Mouse (Mus musculus): ENCODE results near the gene Fam8a1. TPM values are rescaled to one million over a fixed set of nuclear protein-coding genes. Genes with fewer than 3 reads are reported as not detected.

Gene Fam8a1
- polyA plus RNA-seq, 1 experiment from 2014 or later: 8.4 TPM

GRCm38 (mm10) chr13:46690559-46691241 lies 21.4 kb downstream of the Fam8a1 start:
- ATAC-seq (ENCODE audit: low FRiP score) (no peak), DNase-seq (ENCODE audit: low spot score) (no peak)
- WGBS: 91% methylated on average over 4 of the region's 4 CpGs
- no peak overlapping the region for H3K9ac ChIP-seq (ENCODE audit: low read depth, low read length)
- no peaks in the 10 kb centered on the region for H3K9me3 ChIP-seq (ENCODE audit: control insufficient read depth, low read length)
- H3K4me3 ChIP-seq (ENCODE audit: low read depth, low read length): no peak overlapping the region
- H3K27me3 ChIP-seq (ENCODE audit: control insufficient read depth, insufficient read depth, low read length): no peaks in the 10 kb centered on the region
- H3K4me1 ChIP-seq (replicated peaks; ENCODE audit: control insufficient read depth, insufficient read depth, low read length): no peaks in the 10 kb centered on the region
- H3K36me3 ChIP-seq (ENCODE audit: control insufficient read depth, insufficient read depth, low read length): peaks cover 3% of the 10 kb centered on the region; the same call in 1 of the 2 replicates
- H3K4me2 ChIP-seq (replicated peaks; ENCODE audit: low read depth, low read length): no peak overlapping the region
- H3K27ac ChIP-seq (ENCODE audit: low read depth, low read length): no peak overlapping the region

- Histone ChIP-seq H3K27me3 (ENCODE audit: control insufficient read depth, insufficient read depth, low read length) (no peaks in the 10 kb centered on the region), H3K27ac (ENCODE audit: low read depth, low read length) (no peak overlapping the region), H3K9ac (ENCODE audit: low read depth, low read length) (no peak overlapping the region), H3K36me3 (ENCODE audit: control insufficient read depth, insufficient read depth, low read length) (peaks cover 5% of the 10 kb centered on the region; the same call in 1 of the 2 replicates), H3K4me1 (replicated peaks; ENCODE audit: control insufficient read depth, insufficient read depth, low read length) (no peaks in the 10 kb centered on the region), H3K4me3 (ENCODE audit: low read depth, low read length) (no peak overlapping the region), H3K9me3 (ENCODE audit: control insufficient read depth, low read length) (no peaks in the 10 kb centered on the region), H3K4me2 (replicated peaks; ENCODE audit: low read depth, low read length) (no peak overlapping the region)
- no peak for DNase-seq (ENCODE audit: low spot score)
- ATAC-seq (ENCODE audit: low FRiP score): no peak
- WGBS: 85% methylated on average over 1 of the region's 1 CpGs
These were observed 26.1 kb downstream of the Fam8a1 start for GRCm38 (mm10) chr13:46695296-46695908.

- Histone ChIP-seq H3K4me1 (replicated peaks; ENCODE audit: control insufficient read depth, insufficient read depth, low read length) (no peaks in the 10 kb centered on the region), H3K9ac (ENCODE audit: low read depth, low read length) (no peak overlapping the region), H3K36me3 (ENCODE audit: control insufficient read depth, insufficient read depth, low read length) (peaks cover 5% of the 10 kb centered on the region; the same call in 1 of the 2 replicates), H3K4me3 (ENCODE audit: low read depth, low read length) (no peak overlapping the region), H3K27ac (ENCODE audit: low read depth, low read length) (no peak overlapping the region), H3K4me2 (replicated peaks; ENCODE audit: low read depth, low read length) (no peak overlapping the region), H3K27me3 (ENCODE audit: control insufficient read depth, insufficient read depth, low read length) (no peaks in the 10 kb centered on the region), H3K9me3 (ENCODE audit: control insufficient read depth, low read length) (no peaks in the 10 kb centered on the region)
- DNase-seq (ENCODE audit: low spot score): no peak
- no peak for ATAC-seq (ENCODE audit: low FRiP score)
- 100% methylated on average over 1 of the region's 1 CpGs for whole genome bisulfite sequencing
These were observed 26.6 kb downstream of the Fam8a1 start for GRCm38 (mm10) chr13:46695932-46696331.

GRCm38 (mm10) chr13:46696788-46697187 lies 27.5 kb downstream of the Fam8a1 start:
- Histone ChIP-seq H3K9ac (ENCODE audit: low read depth, low read length) (no peak overlapping the region), H3K4me2 (replicated peaks; ENCODE audit: low read depth, low read length) (no peak overlapping the region), H3K9me3 (ENCODE audit: control insufficient read depth, low read length) (no peaks in the 10 kb centered on the region), H3K4me3 (ENCODE audit: low read depth, low read length) (no peak overlapping the region), H3K4me1 (replicated peaks; ENCODE audit: control insufficient read depth, insufficient read depth, low read length) (no peaks in the 10 kb centered on the region), H3K36me3 (ENCODE audit: control insufficient read depth, insufficient read depth, low read length) (peaks cover 5% of the 10 kb centered on the region; the same call in 1 of the 2 replicates), H3K27me3 (ENCODE audit: control insufficient read depth, insufficient read depth, low read length) (no peaks in the 10 kb centered on the region), H3K27ac (ENCODE audit: low read depth, low read length) (no peak overlapping the region)
- 90% methylated on average over 2 of the region's 2 CpGs for WGBS
- no peak for ATAC-seq (ENCODE audit: low FRiP score)
- no peak for DNase-seq (ENCODE audit: low spot score)

GRCm38 (mm10) chr13:46699372-46699771 lies 30.1 kb downstream of the Fam8a1 start:
- no peak overlapping the region for H3K4me2 ChIP-seq (replicated peaks; ENCODE audit: low read depth, low read length)
- no peaks in the 10 kb centered on the region for H3K4me1 ChIP-seq (replicated peaks; ENCODE audit: control insufficient read depth, insufficient read depth, low read length)
- WGBS: 98% methylated on average over 1 of the region's 1 CpGs
- ATAC-seq (ENCODE audit: low FRiP score) (no peak), DNase-seq (ENCODE audit: low spot score) (no peak)
- H3K27ac ChIP-seq (ENCODE audit: low read depth, low read length): no peak overlapping the region
- no peak overlapping the region for H3K9ac ChIP-seq (ENCODE audit: low read depth, low read length)
- no peak overlapping the region for H3K4me3 ChIP-seq (ENCODE audit: low read depth, low read length)
- H3K36me3 ChIP-seq (ENCODE audit: control insufficient read depth, insufficient read depth, low read length): 0 out of 2 replicates have a peak, but pooled peaks cover 2% of the 10 kb centered on the region
- no peaks in the 10 kb centered on the region for H3K27me3 ChIP-seq (ENCODE audit: control insufficient read depth, insufficient read depth, low read length)
- no peaks in the 10 kb centered on the region for H3K9me3 ChIP-seq (ENCODE audit: control insufficient read depth, low read length)

- 94% methylated on average over 2 of the region's 2 CpGs for WGBS
- H3K9ac ChIP-seq (ENCODE audit: low read depth, low read length): no peak overlapping the region
- H3K27ac ChIP-seq (ENCODE audit: low read depth, low read length): no peak overlapping the region
- DNase-seq (ENCODE audit: low spot score): no peak
- ATAC-seq (ENCODE audit: low FRiP score): no peak
- 0 out of 2 replicates have a peak, but pooled peaks cover 2% of the 10 kb centered on the region for H3K36me3 ChIP-seq (ENCODE audit: control insufficient read depth, insufficient read depth, low read length)
- H3K4me3 ChIP-seq (ENCODE audit: low read depth, low read length): no peak overlapping the region
- no peaks in the 10 kb centered on the region for H3K9me3 ChIP-seq (ENCODE audit: control insufficient read depth, low read length)
- no peaks in the 10 kb centered on the region for H3K27me3 ChIP-seq (ENCODE audit: control insufficient read depth, insufficient read depth, low read length)
- H3K4me1 ChIP-seq (replicated peaks; ENCODE audit: control insufficient read depth, insufficient read depth, low read length): no peaks in the 10 kb centered on the region
- H3K4me2 ChIP-seq (replicated peaks; ENCODE audit: low read depth, low read length): no peak overlapping the region
These were observed 32.2 kb downstream of the Fam8a1 start for GRCm38 (mm10) chr13:46701486-46701885.

GRCm38 (mm10) chr13:46703138-46703537 lies 33.8 kb downstream of the Fam8a1 start:
- Histone ChIP-seq H3K4me2 (replicated peaks; ENCODE audit: low read depth, low read length) (no peak overlapping the region), H3K4me3 (ENCODE audit: low read depth, low read length) (no peak overlapping the region), H3K36me3 (ENCODE audit: control insufficient read depth, insufficient read depth, low read length) (0 out of 2 replicates have a peak, but pooled peaks cover 2% of the 10 kb centered on the region), H3K27me3 (ENCODE audit: control insufficient read depth, insufficient read depth, low read length) (no peaks in the 10 kb centered on the region), H3K27ac (ENCODE audit: low read depth, low read length) (no peak overlapping the region), H3K9me3 (ENCODE audit: control insufficient read depth, low read length) (no peaks in the 10 kb centered on the region), H3K9ac (ENCODE audit: low read depth, low read length) (no peak overlapping the region), H3K4me1 (replicated peaks; ENCODE audit: control insufficient read depth, insufficient read depth, low read length) (no peaks in the 10 kb centered on the region)
- no peak for ATAC-seq (ENCODE audit: low FRiP score)
- WGBS: 88% methylated on average over 5 of the region's 5 CpGs
- DNase-seq (ENCODE audit: low spot score): no peak

- no peak overlapping the region for H3K27ac ChIP-seq (ENCODE audit: low read depth, low read length)
- H3K36me3 ChIP-seq (ENCODE audit: control insufficient read depth, insufficient read depth, low read length): peaks cover 2% of the 10 kb centered on the region; the same call in 1 of the 2 replicates
These were observed 44.2 kb downstream of the Fam8a1 start for GRCm38 (mm10) chr13:46713486-46713885.

More at GRCm38 (mm10) chr13:46713486-46713885, 44.2 kb downstream of the Fam8a1 start:
- 96% methylated on average over 5 of the region's 5 CpGs for WGBS
- H3K4me3 ChIP-seq (ENCODE audit: low read depth, low read length): no peak overlapping the region
- H3K4me2 ChIP-seq (replicated peaks; ENCODE audit: low read depth, low read length): no peak overlapping the region
- no peak overlapping the region for H3K9ac ChIP-seq (ENCODE audit: low read depth, low read length)
- H3K4me1 ChIP-seq (replicated peaks; ENCODE audit: control insufficient read depth, insufficient read depth, low read length): no peaks in the 10 kb centered on the region
- no peaks in the 10 kb centered on the region for H3K9me3 ChIP-seq (ENCODE audit: control insufficient read depth, low read length)
- no peak for DNase-seq (ENCODE audit: low spot score)
- H3K27me3 ChIP-seq (ENCODE audit: control insufficient read depth, insufficient read depth, low read length): no peaks in the 10 kb centered on the region
- ATAC-seq (ENCODE audit: low FRiP score): no peak
